Mouse (Mus musculus) layer of hippocampus, postnatal 10 days (tissue): ENCODE measurements around the gene Sema3c. TPM values are rescaled to one million over a fixed set of nuclear protein-coding genes. Genes with fewer than 3 reads are reported as not detected.

ENCODE experiments used
- DNase-seq, 2 experiments: peaks; one replicate each; pipeline ENCODE4 v3.0.0; 2021; ENCODE audit warnings: low spot score in 2 of 2
- total RNA-seq, 2 experiments: library from RNA; stranded (reverse); gene quantifications; 2 replicates each; pipeline ENCODE4 v1.2.3; 2021

Gene Sema3c
- total RNA-seq, 2 experiments from 2014 or later: 56.3 to 59.6 TPM

DNA sequence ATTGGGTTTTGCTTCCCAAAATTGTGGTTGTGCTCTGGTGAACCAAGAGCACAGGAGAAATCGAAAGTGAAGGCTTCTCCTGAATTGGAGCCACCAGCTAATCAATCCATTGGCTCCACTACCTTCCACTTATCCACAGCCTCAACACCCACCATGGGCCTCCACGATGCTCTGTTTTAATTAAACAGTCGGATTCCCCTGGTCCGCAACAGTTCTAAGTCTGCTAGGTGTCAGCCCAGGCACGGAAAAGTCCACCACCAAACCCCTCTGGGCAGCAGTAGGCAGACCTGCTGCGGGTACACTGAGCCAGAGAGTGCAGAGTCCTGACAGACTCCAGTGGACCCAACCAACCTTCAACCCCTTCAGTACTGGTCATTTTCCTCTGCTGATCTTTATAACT is 202.5 kb downstream of the Sema3c start:
- DNase-seq: no peak

Other genes with a start within 250 kb of the Sema3c start
- not detected for gene Speer4f2, start 201.1 kb upstream of the Sema3c start, total RNA-seq
- gene Speer4f1, start 98.2 kb upstream of the Sema3c start, total RNA-seq: not detected